ENCODE assay signal across 21 mouse cellular contexts in genomic region chr3:126747628-126748027, GRCm38 (mm10).
DNase-seq lines count a peak whose midpoint lies in the region; ATAC-seq and TF ChIP-seq lines count a peak whose summit lies in the region.
"Had no signal": no experiment of that assay in that cellular context is flagged by ENCODE, and none has a peak within 500 bp of the region (broad histone marks: within the 10 kb centered on the region; RNA-seq: fewer than 3 reads in every experiment).

No protein-coding gene starts in this region.

- H3K4me2 ChIP-seq in heart, embryonic 15.5 days: no peak overlapping the region
- no peak overlapping the region for H3K4me2 ChIP-seq in heart, embryonic 12.5 days
- H3K4me2 ChIP-seq in CH12.LX (ENCODE audit: insufficient read depth, low read depth, poor library complexity, severe bottlenecking) (peak overlapping the region; percentile 91), myocyte (ENCODE audit: low read depth) (no peak overlapping the region)
- H3K4me2 ChIP-seq: heart, embryonic 11.5 days; hindbrain, embryonic 12.5 days; hindbrain, embryonic 15.5 days had no signal

- no peak for TF ChIP-seq CTCF in CH12.LX (conservative IDR thresholded peaks at IDR 0.05 in 1 of 2, IDR thresholded peaks at IDR 0.05 in 1 of 2; ENCODE audit: low read depth in 2 of 2, low read length in 2 of 2)

- peaks cover 21% of the 10 kb centered on the region for H3K4me1 ChIP-seq in heart, embryonic 15.5 days (replicated peaks)
- H3K4me1 ChIP-seq in heart, embryonic 12.5 days (replicated peaks): peaks cover 47% of the 10 kb centered on the region
- H3K4me1 ChIP-seq in CH12.LX (ENCODE audit: control insufficient read depth in 1 of 2, insufficient read depth in 2 of 2): peaks cover 25 to 82% of the 10 kb centered on the region in 2 experiments
- peaks cover 20% of the 10 kb centered on the region for H3K4me1 ChIP-seq in midbrain, embryonic 10.5 days

- no peaks in the 10 kb centered on the region for H3K27me3 ChIP-seq in heart, embryonic 15.5 days
- H3K27me3 ChIP-seq in heart, embryonic 12.5 days (replicated peaks): no peaks in the 10 kb centered on the region
- no peaks in the 10 kb centered on the region for H3K27me3 ChIP-seq in CH12.LX (replicated peaks)
- no peaks in the 10 kb centered on the region for H3K27me3 ChIP-seq in myocyte (ENCODE audit: control insufficient read depth, insufficient read depth, insufficient read length)
- H3K27me3 ChIP-seq in midbrain, embryonic 10.5 days (ENCODE audit: low read depth, poor library complexity, severe bottlenecking): no peaks in the 10 kb centered on the region
- H3K27me3 ChIP-seq: hindbrain, embryonic 12.5 days; hindbrain, embryonic 15.5 days had no signal

- in situ Hi-C loops in CH12.LX (cut with MboI; ENCODE audit: low pct_ligation_motif_present, low pct_unique_long_range_greater_than_20kb, low sequenced_read_pairs): no loop called here

- dilution Hi-C loops in CH12.LX (cut with MboI; ENCODE audit: extremely low pct_ligation_motif_present, extremely low pct_unique_long_range_greater_than_20kb, low sequenced_read_pairs): no loop called here

- no peak for TF ChIP-seq RAD21 in CH12.LX (IDR thresholded peaks at IDR 0.05; ENCODE audit: low read depth, low read length)

- 0 out of 2 replicates have a peak overlapping the region, but pooled peaks have one; percentile 50 for H3K27ac ChIP-seq in heart, embryonic 15.5 days
- no peak overlapping the region for H3K27ac ChIP-seq in heart, embryonic 12.5 days (ENCODE audit: poor library complexity, severe bottlenecking)
- no peak overlapping the region; the same call in 1 of the 2 replicates for H3K27ac ChIP-seq in CH12.LX (ENCODE audit: insufficient read depth, low read depth)
- H3K27ac ChIP-seq in midbrain, embryonic 10.5 days (replicated peaks): no peak overlapping the region
- H3K27ac ChIP-seq: gastrocnemius, adult 2 months; hindbrain, embryonic 12.5 days; hindbrain, embryonic 15.5 days had no signal

- WGBS in heart, embryonic 15.5 days: 71% methylated on average over 3 of the region's 3 CpGs
- WGBS in heart, embryonic 12.5 days: 60% methylated on average over 3 of the region's 3 CpGs
- WGBS in midbrain, embryonic 10.5 days: 92% methylated on average over 3 of the region's 3 CpGs

- TF ChIP-seq POLR2A in CH12.LX (IDR thresholded peaks at IDR 0.05; ENCODE audit: low read depth, low read length) (no peak), myocyte (IDR thresholded peaks at IDR 0.05; ENCODE audit: insufficient read length, low read depth) (no peak)

- DNase-seq in CH12.LX (ENCODE audit: extremely low read depth): no peak
- no peak for DNase-seq in thymus, postnatal 10 days (ENCODE audit: low spot score in 2 of 2)
- DNase-seq in midbrain, embryonic 10.5 days (ENCODE audit: low spot score): no peak
- DNase-seq: adrenal gland, adult 8-10 months; adrenal gland, postnatal 25 days; cerebellum, adult 11-12 months; cerebellum, adult 8-10 months; cerebellum, postnatal 10 days; forebrain, postnatal 0 days; gastrocnemius, adult 2 months; gastrocnemius, postnatal 14 days; heart, adult 11 months had no signal

- H3K9me3 ChIP-seq in heart, embryonic 15.5 days (replicated peaks): no peaks in the 10 kb centered on the region
- no peaks in the 10 kb centered on the region for H3K9me3 ChIP-seq in heart, embryonic 12.5 days (replicated peaks)
- H3K9me3 ChIP-seq in CH12.LX (replicated peaks; ENCODE audit: low read length): no peaks in the 10 kb centered on the region
- no peaks in the 10 kb centered on the region for H3K9me3 ChIP-seq in midbrain, embryonic 10.5 days (replicated peaks)
- H3K9me3 ChIP-seq: hindbrain, embryonic 12.5 days; hindbrain, embryonic 15.5 days had no signal

- H3K79me2 ChIP-seq in CH12.LX (replicated peaks; ENCODE audit: control insufficient read depth, extremely low read depth, insufficient read depth, poor library complexity, severe bottlenecking) (peaks cover 25% of the 10 kb centered on the region), myocyte (ENCODE audit: control insufficient read depth, insufficient read depth) (no peaks in the 10 kb centered on the region)

- peak; percentile 59 for TF ChIP-seq EP300 in CH12.LX (IDR thresholded peaks at IDR 0.05; ENCODE audit: low read length)

- H3ac ChIP-seq in myocyte (ENCODE audit: control insufficient read depth, insufficient read length): no peak overlapping the region

- ATAC-seq in heart, embryonic 15.5 days (replicated peaks; ENCODE audit: insufficient number of reproducible peaks, insufficient read depth, low FRiP score, low read depth): no peak
- ATAC-seq in heart, embryonic 12.5 days (ENCODE audit: insufficient number of reproducible peaks, low FRiP score): no peak
- ATAC-seq: activated CD4-positive, CD25-positive, alpha-beta regulatory T cell, adult 4 months; forebrain, embryonic 14.5 days; forebrain, postnatal 0 days; intestine, postnatal 0 days had no signal

- H3K36me3 ChIP-seq in heart, embryonic 15.5 days: no peaks in the 10 kb centered on the region
- H3K36me3 ChIP-seq in heart, embryonic 12.5 days: no peaks in the 10 kb centered on the region
- peaks cover 0 to 7% of the 10 kb centered on the region in 2 experiments for H3K36me3 ChIP-seq in CH12.LX (replicated peaks in 1 of 2; ENCODE audit: control insufficient read depth in 1 of 2, insufficient read depth in 1 of 2, low read length in 1 of 2)
- H3K36me3 ChIP-seq in myocyte (ENCODE audit: control insufficient read depth, insufficient read depth): peaks cover 1% of the 10 kb centered on the region
- H3K36me3 ChIP-seq in midbrain, embryonic 10.5 days: no peaks in the 10 kb centered on the region
- H3K36me3 ChIP-seq: hindbrain, embryonic 12.5 days; hindbrain, embryonic 15.5 days had no signal

- no peak overlapping the region for H3K9ac ChIP-seq in heart, embryonic 15.5 days
- H3K9ac ChIP-seq in heart, embryonic 12.5 days: no peak overlapping the region
- H3K9ac ChIP-seq in CH12.LX (ENCODE audit: insufficient read depth, low read depth): no peak overlapping the region
- H3K9ac ChIP-seq: forebrain, postnatal 0 days; hindbrain, embryonic 12.5 days; hindbrain, embryonic 15.5 days had no signal

- no peak overlapping the region for H3K4me3 ChIP-seq in heart, embryonic 15.5 days
- H3K4me3 ChIP-seq in heart, embryonic 12.5 days: no peak overlapping the region
- H3K4me3 ChIP-seq in CH12.LX (replicated peaks in 1 of 3; ENCODE audit: low read depth in 2 of 3, low read length in 2 of 3, poor library complexity in 1 of 3): no peak overlapping the region
- no peak overlapping the region for H3K4me3 ChIP-seq in myocyte
- H3K4me3 ChIP-seq in midbrain, embryonic 10.5 days: no peak overlapping the region
- H3K4me3 ChIP-seq: gastrocnemius, adult 2 months; hindbrain, embryonic 12.5 days; hindbrain, embryonic 15.5 days had no signal

TF ChIP-seq in CH12.LX, 34 proteins besides CTCF, POLR2A, EP300 and RAD21:
- TF ChIP-seq BHLHE40 (IDR thresholded peaks at IDR 0.05; ENCODE audit: low read depth, low read length) (peak; percentile 50; the same call in 1 of the 2 replicates), KAT2A (IDR thresholded peaks at IDR 0.05; ENCODE audit: insufficient replicate concordance, low read length) (no peak), MXI1 (IDR thresholded peaks at IDR 0.05; ENCODE audit: low read depth, low read length) (no peak), MEF2A (IDR thresholded peaks at IDR 0.05; ENCODE audit: borderline replicate concordance, low read depth, low read length) (no peak), IRF4 (IDR thresholded peaks at IDR 0.05; ENCODE audit: low read depth, low read length) (peak; percentile 26; the same call in 1 of the 2 replicates), ETS1 (conservative IDR thresholded peaks at IDR 0.05; ENCODE audit: low read depth, low read length) (peak; percentile 28; the same call in 1 of the 2 replicates)

TF ChIP-seq in myocyte, 11 proteins besides CTCF, POLR2A, EP300 and RAD21:
- TF ChIP-seq CEBPB (IDR thresholded peaks at IDR 0.05; ENCODE audit: insufficient read depth, poor library complexity, severe bottlenecking) (no peak), USF1 (IDR thresholded peaks at IDR 0.05; ENCODE audit: low read depth) (peak; percentile 64)
